Mouse (Mus musculus) neural tube, embryonic 12.5 days (tissue): ENCODE data around the gene Rbm44. TPM values are rescaled to one million over a fixed set of nuclear protein-coding genes. Genes with fewer than 3 reads are reported as not detected.
A peak's percentile ranks its signal among the peaks of the same experiment; 100 is the strongest.

Experiments
- ATAC-seq: fragments of 200-750 bp; cut with Nextera tagmentation; 2 replicates; pipeline ENCODE4 v1.8.0; 2017; ENCODE audit warnings: low read depth, mild to moderate bottlenecking, moderate TSS enrichment, moderate library complexity; ENCODE audit not compliant: low FRiP score
- H3K27ac ChIP-seq: fragments of 300-500 bp; sonication (generic); 2 replicates; pipeline ENCODE4 v1.5.1; 2016
- H3K27me3 ChIP-seq: fragments of 300-500 bp; sonication (generic); replicated peaks from 2 replicates; pipeline ENCODE4 v1.6.1; 2016; ENCODE audit warnings: mild to moderate bottlenecking
- H3K36me3 ChIP-seq: fragments of 300-500 bp; sonication (generic); 2 replicates; pipeline ENCODE4 v1.6.1; 2016; ENCODE audit warnings: mild to moderate bottlenecking
- H3K4me1 ChIP-seq: fragments of 300-500 bp; sonication (generic); 2 replicates; pipeline ENCODE4 v1.6.1; 2016
- H3K4me2 ChIP-seq: fragments of 300-500 bp; sonication (generic); replicated peaks from 2 replicates; pipeline ENCODE4 v1.6.1; 2016; ENCODE audit warnings: mild to moderate bottlenecking
- H3K4me3 ChIP-seq: fragments of 300-500 bp; sonication (generic); 2 replicates; pipeline ENCODE4 v1.5.1; 2016
- H3K9ac ChIP-seq: fragments of 300-500 bp; sonication (generic); 2 replicates; pipeline ENCODE4 v1.6.1; 2016; ENCODE audit warnings: mild to moderate bottlenecking
- H3K9me3 ChIP-seq: fragments of 300-500 bp; sonication (generic); 2 replicates; pipeline ENCODE4 v1.6.1; 2016; ENCODE audit warnings: mild to moderate bottlenecking
- WGBS: fragments of 180-500 bp; shearing (Covaris S2); methylation state at CpG from one replicate; pipeline ENCODE4 v1.1.7; 2016; 5-methylcytosine and 5-hydroxymethylcytosine counted together
- polyA plus RNA-seq: library from polyadenylated mRNA; unstranded; fragments of >200 nt; fragmentation: Nextera tagmentation; extraction: Ambion mirVana; gene quantifications from 2 replicates; pipeline ENCODE4 v1.2.1, GENCODE M21; 2016

Gene Rbm44
- polyA plus RNA-seq, 1 experiment from 2014 or later, result 1.5 TPM

DNA sequence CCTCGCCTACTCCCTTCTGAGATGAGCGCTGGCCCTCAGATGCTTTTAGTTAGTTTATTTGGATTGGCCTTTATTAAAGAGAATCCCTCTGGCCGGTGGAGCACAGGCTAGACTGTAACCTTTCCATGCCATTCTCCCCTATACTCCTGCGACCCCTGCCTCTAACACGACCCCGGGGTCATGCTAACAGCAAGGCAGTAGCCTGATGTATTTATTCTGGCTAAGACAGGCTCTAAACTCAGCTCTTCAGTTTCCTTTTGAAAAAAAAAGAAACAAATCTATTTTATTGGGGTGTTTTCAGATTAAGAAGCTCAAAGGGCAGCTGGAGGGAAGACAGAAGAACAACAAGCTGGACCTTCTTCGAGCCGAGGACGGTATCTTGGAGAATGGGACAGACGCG is 22.8 kb upstream of the Rbm44 start:
- Histone ChIP-seq H3K4me3 (no peak overlapping the region), H3K36me3 (peaks cover 18% of the 10 kb centered on the region), H3K4me1 (no peaks in the 10 kb centered on the region), H3K27ac (no peak overlapping the region), H3K9me3 (no peaks in the 10 kb centered on the region), H3K9ac (no peak overlapping the region), H3K4me2 (no peak overlapping the region), H3K27me3 (no peaks in the 10 kb centered on the region)
- WGBS, result 83% methylated on average over 11 of the region's 11 CpGs
- no peak for ATAC-seq

- 95% methylated on average over 5 of the region's 5 CpGs for WGBS
- Histone ChIP-seq H3K9me3 (no peaks in the 10 kb centered on the region), H3K4me1 (no peaks in the 10 kb centered on the region), H3K4me3 (no peak overlapping the region), H3K27ac (no peak overlapping the region), H3K9ac (no peak overlapping the region), H3K4me2 (no peak overlapping the region), H3K36me3 (peaks cover 20% of the 10 kb centered on the region), H3K27me3 (no peaks in the 10 kb centered on the region)
- ATAC-seq, result no peak
Measured at GRCm38 (mm10) chr1:91123004-91123403, 21.9 kb upstream of the Rbm44 start.

DNA sequence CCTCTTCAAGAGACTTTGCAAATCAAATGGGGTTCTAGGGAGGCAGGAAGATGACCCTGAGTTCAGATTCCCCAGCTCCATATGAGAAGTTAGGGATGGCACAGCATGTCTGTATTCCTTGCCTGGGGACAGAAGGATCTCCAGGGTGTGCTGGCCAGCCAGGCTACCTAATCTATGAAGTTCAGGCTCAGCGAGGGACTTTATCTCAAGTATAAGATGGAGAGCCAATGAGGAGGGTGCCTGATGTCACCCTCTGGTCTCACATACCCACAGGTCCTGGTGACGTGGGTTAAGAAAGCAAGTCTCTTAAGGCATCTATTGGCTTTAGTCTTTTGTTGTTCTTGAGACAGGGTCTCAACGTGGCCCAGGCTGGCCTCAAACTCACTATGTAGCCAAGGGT is 21.4 kb upstream of the Rbm44 start:
- peaks cover 5% of the 10 kb centered on the region; the same call in 1 of the 2 replicates for H3K9me3 ChIP-seq
- peaks cover 25% of the 10 kb centered on the region for H3K36me3 ChIP-seq
- H3K9ac ChIP-seq, result no peak overlapping the region
- no peak overlapping the region for H3K4me3 ChIP-seq
- no peaks in the 10 kb centered on the region for H3K27me3 ChIP-seq
- H3K27ac ChIP-seq, result no peak overlapping the region
- no peaks in the 10 kb centered on the region for H3K4me1 ChIP-seq
- WGBS, result 91% methylated on average over 3 of the region's 3 CpGs
- ATAC-seq, result no peak
- no peak overlapping the region for H3K4me2 ChIP-seq

- Histone ChIP-seq H3K27me3 (no peaks in the 10 kb centered on the region), H3K9me3 (peaks cover 6% of the 10 kb centered on the region; the same call in 1 of the 2 replicates), H3K36me3 (peaks cover 21% of the 10 kb centered on the region; the same call in 1 of the 2 replicates), H3K4me1 (no peaks in the 10 kb centered on the region), H3K9ac (no peak overlapping the region), H3K27ac (no peak overlapping the region), H3K4me2 (no peak overlapping the region), H3K4me3 (no peak overlapping the region)
- WGBS, result 86% methylated on average over 4 of the region's 4 CpGs
- no peak for ATAC-seq
Measured at GRCm38 (mm10) chr1:91128849-91129248, 16.0 kb upstream of the Rbm44 start.

DNA sequence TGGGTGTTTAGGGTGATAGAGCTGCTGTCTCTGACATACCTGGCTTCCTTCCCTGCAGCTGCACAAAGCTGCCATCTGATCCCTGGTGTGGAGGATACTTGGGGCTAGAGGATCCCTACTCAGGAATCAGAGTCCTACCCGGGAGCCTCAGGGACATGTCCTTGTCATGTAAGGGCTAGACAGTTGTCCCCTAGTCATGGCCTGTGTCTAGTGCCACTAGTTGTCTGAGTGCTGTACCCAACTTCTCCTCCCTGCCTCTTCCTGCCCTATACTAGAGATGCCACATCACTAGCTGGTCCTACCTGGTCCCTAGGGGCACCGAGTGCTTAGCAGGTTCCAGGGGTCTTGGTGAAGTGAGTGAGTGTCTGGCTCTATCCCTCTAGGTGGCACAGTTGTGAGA is 7.9 kb upstream of the Rbm44 start:
- H3K36me3 ChIP-seq, result no peaks in the 10 kb centered on the region
- H3K27ac ChIP-seq, result no peak overlapping the region
- H3K9me3 ChIP-seq, result no peaks in the 10 kb centered on the region
- ATAC-seq, result no peak
- H3K4me1 ChIP-seq, result no peaks in the 10 kb centered on the region
- no peaks in the 10 kb centered on the region for H3K27me3 ChIP-seq
- H3K9ac ChIP-seq, result no peak overlapping the region
- H3K4me2 ChIP-seq, result no peak overlapping the region
- 76% methylated on average over 2 of the region's 2 CpGs for WGBS
- H3K4me3 ChIP-seq, result no peak overlapping the region

DNA sequence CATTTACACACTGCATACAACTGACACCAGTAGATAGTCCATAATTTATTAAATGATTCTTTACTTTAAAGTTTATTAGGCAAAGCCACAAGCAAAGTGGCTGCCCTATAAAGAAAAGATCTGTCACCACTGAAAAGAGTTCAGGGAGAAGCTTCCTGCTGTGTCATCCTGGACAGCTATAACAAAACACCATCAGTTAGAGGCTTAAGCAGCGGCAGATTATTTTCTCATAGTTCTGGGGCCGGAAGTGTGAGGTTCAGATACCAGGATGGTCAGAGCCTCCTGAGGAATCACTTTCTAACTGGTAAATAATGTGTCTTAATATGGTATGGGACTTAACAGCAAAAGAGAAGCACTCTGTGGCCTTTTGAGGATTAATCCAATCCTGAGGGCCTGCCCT is 6.6 kb downstream of the Rbm44 start:
- Histone ChIP-seq H3K36me3 (no peaks in the 10 kb centered on the region), H3K27ac (no peak overlapping the region), H3K4me2 (no peak overlapping the region), H3K9me3 (no peaks in the 10 kb centered on the region), H3K27me3 (no peaks in the 10 kb centered on the region), H3K4me3 (no peak overlapping the region), H3K9ac (no peak overlapping the region), H3K4me1 (no peaks in the 10 kb centered on the region)
- WGBS, result 72% methylated on average over 2 of the region's 2 CpGs
- ATAC-seq, result no peak

DNA sequence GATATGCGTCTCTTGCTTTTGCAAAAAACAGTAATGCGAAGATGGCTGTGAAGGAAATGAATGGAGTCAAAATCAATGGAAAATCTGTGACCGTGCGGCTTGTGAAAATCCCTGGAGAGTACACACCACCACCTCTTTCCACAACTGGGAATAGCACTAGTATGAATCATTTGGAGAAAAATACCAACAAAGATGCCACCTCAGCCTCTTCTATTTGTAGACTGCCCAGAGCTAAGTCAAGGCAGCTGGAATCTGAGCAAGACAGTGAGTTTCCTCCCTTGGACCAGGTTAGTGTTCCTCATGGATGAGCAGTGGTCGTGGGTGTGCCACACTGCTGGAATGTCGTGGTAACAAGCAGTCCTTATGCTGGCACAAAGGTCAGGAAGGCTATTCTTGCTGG is 21.9 kb downstream of the Rbm44 start:
- ATAC-seq, result no peak
- Histone ChIP-seq H3K27me3 (no peaks in the 10 kb centered on the region), H3K9ac (no peak overlapping the region), H3K36me3 (no peaks in the 10 kb centered on the region), H3K4me2 (no peak overlapping the region), H3K9me3 (no peaks in the 10 kb centered on the region), H3K4me1 (no peaks in the 10 kb centered on the region), H3K4me3 (no peak overlapping the region), H3K27ac (no peak overlapping the region)
- 84% methylated on average over 6 of the region's 6 CpGs for WGBS

DNA sequence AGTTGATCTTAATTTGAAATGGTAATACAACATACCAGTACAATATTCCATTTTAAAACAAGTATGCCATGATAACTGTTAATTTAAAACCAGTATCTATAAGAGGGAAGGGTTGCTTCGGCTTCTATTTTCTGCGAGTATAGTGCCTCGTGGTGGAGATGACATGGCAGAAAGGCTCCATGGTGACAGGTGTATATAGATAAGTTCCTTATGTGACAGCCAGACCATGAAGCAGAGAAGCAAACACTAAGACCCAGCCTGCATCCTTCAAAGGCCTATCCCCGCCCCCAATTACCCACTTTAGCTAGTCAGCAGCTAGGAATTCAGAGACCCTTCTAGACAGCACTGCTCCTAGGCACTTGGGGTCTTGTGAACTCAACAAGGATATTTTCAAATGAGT is 24.3 kb downstream of the Rbm44 start:
- Histone ChIP-seq H3K27me3 (no peaks in the 10 kb centered on the region), H3K9ac (no peak overlapping the region), H3K4me1 (no peaks in the 10 kb centered on the region), H3K36me3 (no peaks in the 10 kb centered on the region), H3K4me2 (no peak overlapping the region), H3K27ac (no peak overlapping the region), H3K4me3 (no peak overlapping the region), H3K9me3 (no peaks in the 10 kb centered on the region)
- no peak for ATAC-seq
- WGBS, result 93% methylated on average over 4 of the region's 4 CpGs

DNA sequence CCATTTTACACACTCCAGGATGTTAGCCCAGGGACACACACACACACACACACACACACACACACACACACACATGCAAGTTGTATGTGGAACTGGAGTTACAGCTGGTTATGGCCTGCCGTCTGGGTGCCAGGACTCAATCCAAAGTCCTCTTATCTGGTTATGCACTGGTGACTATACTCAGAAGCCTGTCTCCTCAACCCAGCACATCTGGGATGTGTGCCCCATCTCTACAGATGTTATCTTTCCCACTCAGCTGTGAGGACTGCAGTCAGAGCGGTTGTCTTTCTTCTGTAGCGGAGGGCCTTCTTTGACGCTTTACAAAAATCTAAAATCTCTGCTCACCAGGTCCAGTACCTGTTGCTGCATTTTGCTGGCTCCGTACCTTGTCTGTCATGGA is 29.9 kb downstream of the Rbm44 start:
- WGBS, result 93% methylated on average over 5 of the region's 5 CpGs

DNA sequence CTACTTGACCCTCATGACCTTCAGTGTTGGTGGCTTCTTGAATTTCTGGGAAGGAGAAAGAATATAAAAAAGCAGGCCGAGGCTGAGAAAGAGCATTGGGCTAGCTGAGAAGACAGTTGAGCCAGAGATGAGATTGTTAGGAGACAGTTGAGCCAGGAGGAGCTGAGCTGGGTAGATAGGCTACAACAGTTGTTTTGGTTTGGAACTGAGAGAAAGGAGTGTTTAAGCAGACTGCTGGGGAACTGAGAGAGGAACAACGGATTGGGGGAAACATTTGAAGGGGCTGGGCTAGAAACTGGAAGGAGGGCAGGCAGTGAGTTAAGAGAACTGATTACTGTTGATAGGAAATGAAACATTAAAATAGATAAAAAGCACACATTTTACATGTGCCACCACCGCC is 31.1 kb downstream of the Rbm44 start:
- Histone ChIP-seq H3K4me2 (no peak overlapping the region), H3K9me3 (no peaks in the 10 kb centered on the region), H3K9ac (no peak overlapping the region), H3K36me3 (no peaks in the 10 kb centered on the region), H3K4me1 (peaks cover 9% of the 10 kb centered on the region), H3K27ac (no peak overlapping the region), H3K4me3 (no peak overlapping the region), H3K27me3 (peaks cover 18% of the 10 kb centered on the region)
- 64% methylated on average over 3 of the region's 3 CpGs for WGBS
- ATAC-seq, result no peak

More for the DNA sequence above, 29.9 kb downstream of the Rbm44 start:
- Histone ChIP-seq H3K9ac (no peak overlapping the region), H3K4me2 (no peak overlapping the region), H3K27ac (no peak overlapping the region), H3K9me3 (no peaks in the 10 kb centered on the region), H3K4me1 (peaks cover 4% of the 10 kb centered on the region), H3K27me3 (peaks cover 7% of the 10 kb centered on the region), H3K4me3 (no peak overlapping the region), H3K36me3 (no peaks in the 10 kb centered on the region)
- no peak for ATAC-seq

DNA sequence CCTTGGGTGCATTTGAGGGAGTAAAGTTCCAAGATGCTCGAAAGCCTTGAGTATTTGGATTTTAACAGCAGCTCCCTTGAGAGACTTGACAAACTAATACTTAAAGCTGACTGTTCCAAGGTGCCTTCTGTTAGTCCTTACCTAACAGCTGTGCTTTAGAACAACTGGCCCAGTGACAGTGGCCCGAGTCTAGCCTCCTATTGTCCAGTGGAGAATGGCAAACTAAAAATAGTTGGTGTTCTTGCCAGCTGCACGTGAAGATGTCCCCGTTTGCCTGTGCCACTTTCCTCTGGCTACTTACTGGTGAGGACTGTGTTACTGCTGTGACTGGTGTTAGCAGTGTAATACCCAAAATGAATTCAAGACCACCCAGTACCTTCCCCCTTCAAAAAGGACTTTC is 32.0 kb downstream of the Rbm44 start:
- Histone ChIP-seq H3K27me3 (peaks cover 18% of the 10 kb centered on the region), H3K4me3 (no peak overlapping the region), H3K9ac (no peak overlapping the region), H3K4me2 (no peak overlapping the region), H3K36me3 (no peaks in the 10 kb centered on the region), H3K9me3 (no peaks in the 10 kb centered on the region), H3K27ac (no peak overlapping the region), H3K4me1 (peaks cover 9% of the 10 kb centered on the region)
- 76% methylated on average over 4 of the region's 4 CpGs for WGBS
- ATAC-seq, result no peak

DNA sequence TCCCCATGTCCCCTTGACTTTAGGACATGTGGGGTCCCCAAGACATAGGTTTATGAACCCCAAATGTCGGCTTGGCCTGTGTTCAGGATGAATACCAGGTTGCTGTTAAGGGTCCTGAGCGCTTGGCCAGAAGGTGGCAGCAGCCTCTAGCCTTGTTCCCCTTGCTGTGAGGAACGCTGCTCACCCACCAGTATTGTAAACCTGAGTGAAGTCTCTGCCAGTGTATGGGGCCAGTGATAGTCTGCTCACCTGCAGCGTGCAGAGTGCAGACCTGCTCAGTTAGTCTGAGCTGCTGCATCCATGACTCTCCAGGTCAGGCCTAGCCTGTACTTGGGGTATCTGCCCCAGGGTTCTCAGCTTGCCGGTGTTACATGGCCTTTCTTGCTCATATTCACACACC is 34.2 kb downstream of the Rbm44 start:
- Histone ChIP-seq H3K4me1 (peaks cover 9% of the 10 kb centered on the region), H3K9ac (no peak overlapping the region), H3K9me3 (no peaks in the 10 kb centered on the region), H3K4me3 (no peak overlapping the region), H3K27ac (no peak overlapping the region), H3K27me3 (peaks cover 18% of the 10 kb centered on the region), H3K36me3 (no peaks in the 10 kb centered on the region), H3K4me2 (no peak overlapping the region)
- no peak for ATAC-seq
- WGBS, result 31% methylated on average over 5 of the region's 5 CpGs

- WGBS, result 5% methylated on average over 37 of the region's 37 CpGs
- H3K27me3 ChIP-seq, result peaks cover 18% of the 10 kb centered on the region
Measured at GRCm38 (mm10) chr1:91179533-91180173, 34.8 kb downstream of the Rbm44 start, which contains the start of gene Ramp1. TSS of gene Ramp1 (plus strand) at chr1:91179822.

More at GRCm38 (mm10) chr1:91179533-91180173, 34.8 kb downstream of the Rbm44 start, which contains the start of gene Ramp1:
- H3K4me1 ChIP-seq, result peaks cover 9% of the 10 kb centered on the region
- no peak for ATAC-seq
- H3K4me2 ChIP-seq, result peak within 1 kb of the TSS; percentile 75
- H3K4me3 ChIP-seq, result peak within 1 kb of the TSS; percentile 34
- H3K9ac ChIP-seq, result peak within 1 kb of the TSS; percentile 53
- no peak within 1 kb of the TSS for H3K27ac ChIP-seq
- H3K36me3 ChIP-seq, result no peaks in the 10 kb centered on the region
- H3K9me3 ChIP-seq, result no peaks in the 10 kb centered on the region
